Mouse (Mus musculus): ENCODE data around the gene Dars2. TPM values are rescaled to one million over a fixed set of nuclear protein-coding genes. Genes with fewer than 3 reads are reported as not detected.
"Not testable (repeated sequence)": the region's sequence is repeated elsewhere in the genome, so short reads cannot be mapped to it uniquely, and the experiment has no call there.

Dars2 gene
- total RNA-seq, 2 experiments from 2014 or later = 23.8 to 25.5 TPM

GRCm38 (mm10) chr1:161036411-161036841, 34.0 kb downstream of the Dars2 start:
- peak in 1 of 2 experiments; percentile 11 for DNase-seq
- intact Hi-C loops (cut with DNase I) = loop anchor here (1.0 kb wide), 1 partner anchor 130 kb away; the partner anchor contains the start of gene Rc3h1

DNA sequence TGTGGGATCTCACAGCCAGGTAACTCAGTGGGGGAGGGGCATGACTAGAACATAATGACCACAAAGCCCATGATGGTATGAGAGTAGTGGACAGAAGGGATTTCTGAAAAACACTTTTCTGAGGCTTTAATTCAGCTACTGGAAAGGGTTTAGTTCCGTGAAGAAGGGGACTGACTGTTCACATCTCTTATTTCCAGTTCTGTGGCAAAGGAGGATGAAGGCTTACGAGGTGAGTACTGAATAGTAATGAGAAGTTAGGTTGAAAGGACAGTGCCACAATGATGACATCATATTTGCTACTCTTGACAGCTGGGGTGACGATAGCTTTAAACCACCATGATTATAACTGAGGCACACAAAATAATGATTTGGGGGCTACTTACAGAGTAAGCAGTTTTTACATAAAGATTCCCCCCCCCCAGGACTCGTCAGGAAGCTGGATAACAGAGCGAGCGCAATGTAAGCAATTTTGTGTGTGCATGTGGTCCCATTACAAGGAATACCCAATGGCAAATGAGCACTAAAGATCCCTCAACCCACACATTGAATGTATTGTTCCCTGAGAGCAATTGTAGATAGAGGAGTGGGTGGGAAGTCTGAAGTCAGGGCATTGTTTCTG, 34.6 kb downstream of the Dars2 start:
- intact Hi-C loops (cut with DNase I) = loop anchor here (1.0 to 2.0 kb wide), 4 partner anchors 35 to 243 kb away; partner anchors contain the start of genes Cenpl, Dars2, Klhl20 and Rabgap1l
- DNase-seq = no peak

DNA sequence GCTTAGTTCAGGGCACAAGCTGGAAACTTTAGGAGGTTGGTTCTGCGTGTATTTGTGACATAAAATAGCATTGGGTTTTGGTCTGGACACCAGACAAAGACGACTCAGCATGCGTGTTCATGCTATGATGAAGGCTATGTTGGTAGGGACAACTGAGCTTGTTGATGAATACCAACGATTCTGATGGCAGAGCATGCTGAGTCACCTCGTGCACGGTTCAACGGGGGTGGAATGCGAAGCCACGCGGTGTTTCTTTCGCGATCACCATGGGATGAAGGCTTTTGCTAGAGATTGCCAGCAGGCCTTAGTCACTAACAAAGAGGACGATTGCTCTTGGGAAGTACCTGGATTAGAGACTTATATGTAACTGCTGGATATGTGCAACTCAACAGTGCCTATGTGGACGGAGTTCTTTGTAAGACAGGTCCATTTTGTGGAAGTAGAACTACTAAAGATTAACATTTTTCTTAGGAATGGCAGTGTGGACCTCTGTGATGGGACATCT, 35.1 kb downstream of the Dars2 start:
- DNase-seq = no peak
- intact Hi-C loops (cut with DNase I) = loop anchor here (2.0 kb wide), 3 partner anchors 35 to 243 kb away; partner anchors contain the start of genes Cenpl, Dars2, Klhl20 and Rabgap1l

- DNase-seq = peak; percentile 97 to 98
- intact Hi-C loops (cut with DNase I) = loop anchor here (2.0 to 5.0 kb wide), 4 partner anchors 36 to 822 kb away; partner anchors contain the start of genes Cacybp, Cenpl, Dars2 and Klhl20
Observed at GRCm38 (mm10) chr1:161034435-161035280, 35.8 kb downstream of the Dars2 start, which contains the start of gene Zbtb37. Gene Zbtb37, minus strand, starts transcription at chr1:161034849.

- DNase-seq = no peak
- intact Hi-C loops (cut with DNase I) = loop anchor here (2.0 to 5.0 kb wide), 4 partner anchors 37 to 822 kb away; partner anchors contain the start of genes Cacybp, Cenpl, Dars2 and Klhl20
Observed at GRCm38 (mm10) chr1:161033856-161034434, 36.5 kb downstream of the Dars2 start.

DNA sequence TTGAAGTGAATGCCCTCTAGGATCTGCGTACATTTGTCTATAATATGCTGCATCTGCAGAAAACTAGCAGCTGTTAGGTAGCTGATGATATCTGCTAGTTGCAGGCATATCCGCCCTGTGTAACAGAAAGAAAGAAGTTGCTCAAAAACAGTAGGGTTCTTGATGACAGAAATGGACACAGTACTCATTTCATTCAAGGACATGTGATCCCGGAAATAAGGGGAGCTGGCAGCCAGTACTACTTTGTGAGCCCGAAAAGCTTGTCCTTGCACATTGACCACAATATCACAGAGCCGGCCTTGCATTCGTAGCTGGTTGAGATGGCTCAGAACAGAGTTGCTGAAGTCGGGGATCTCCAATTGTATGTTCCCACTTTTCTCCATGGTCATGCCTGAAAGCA, 38.1 kb downstream of the Dars2 start:
- intact Hi-C loops (cut with DNase I) = loop anchor here (5.0 kb wide), 1 partner anchor 820 kb away; the partner anchor contains the start of gene Cacybp
- DNase-seq = no peak

DNA sequence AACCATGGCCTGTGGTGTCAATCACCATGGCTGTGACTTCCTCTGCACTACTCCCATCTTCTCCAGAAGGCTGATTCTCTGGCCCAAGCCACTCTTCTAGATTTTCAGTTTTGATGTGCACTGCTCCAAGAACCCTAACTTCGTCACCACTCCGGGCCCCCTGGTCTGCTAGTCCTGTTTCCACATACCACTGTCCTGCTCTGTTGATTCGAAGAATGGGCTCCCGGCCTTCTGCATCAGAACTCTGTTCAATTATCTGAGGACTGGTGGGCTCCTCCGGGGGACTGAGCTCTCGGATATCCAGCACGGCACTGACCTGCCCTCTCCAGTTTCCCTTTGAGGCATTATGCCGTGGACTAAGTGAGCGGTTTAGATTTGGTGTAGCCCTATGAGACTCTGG, 38.6 kb downstream of the Dars2 start:
- no peak for DNase-seq
- intact Hi-C loops (cut with DNase I) = loop anchor here (5.0 kb wide), 1 partner anchor 820 kb away; the partner anchor contains the start of gene Cacybp

GRCm38 (mm10) chr1:161030058-161030457, 40.4 kb downstream of the Dars2 start:
- intact Hi-C loops (cut with DNase I) = loop anchor here (5.0 kb wide), 1 partner anchor 818 kb away; the partner anchor contains the start of gene Cacybp
- DNase-seq = no peak

DNA sequence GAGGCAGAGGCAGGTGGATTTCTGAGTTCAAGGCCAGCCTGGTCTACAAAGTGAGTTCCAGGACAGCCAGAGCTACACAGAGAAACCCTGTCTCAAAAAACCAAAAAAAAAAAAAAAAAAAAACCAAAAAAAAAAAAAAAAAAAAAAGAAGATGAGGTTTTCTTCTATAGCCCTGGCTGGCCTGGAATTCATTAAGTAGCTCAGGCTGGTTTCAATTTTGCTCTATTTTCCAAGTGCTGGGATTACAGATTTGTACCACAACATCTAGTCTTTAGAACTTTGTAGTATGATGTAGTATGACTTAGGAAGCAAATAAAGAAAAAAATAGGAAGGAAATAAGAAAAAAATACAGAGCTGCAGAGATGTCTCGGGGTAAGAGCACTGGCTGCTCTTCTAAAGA, 42.0 kb downstream of the Dars2 start:
- DNase-seq; intact Hi-C loops (cut with DNase I): not testable (repeated sequence)

GRCm38 (mm10) chr1:161027196-161027595, 43.3 kb downstream of the Dars2 start:
- intact Hi-C loops (cut with DNase I) = no loop called here
- no peak for DNase-seq

GRCm38 (mm10) chr1:161025410-161026210, 44.8 kb downstream of the Dars2 start:
- no peak for DNase-seq
- intact Hi-C loops (cut with DNase I) = no loop called here

- no peak for DNase-seq
- intact Hi-C loops (cut with DNase I) = no loop called here
Observed at GRCm38 (mm10) chr1:161020051-161020450, 50.4 kb downstream of the Dars2 start.

DNA sequence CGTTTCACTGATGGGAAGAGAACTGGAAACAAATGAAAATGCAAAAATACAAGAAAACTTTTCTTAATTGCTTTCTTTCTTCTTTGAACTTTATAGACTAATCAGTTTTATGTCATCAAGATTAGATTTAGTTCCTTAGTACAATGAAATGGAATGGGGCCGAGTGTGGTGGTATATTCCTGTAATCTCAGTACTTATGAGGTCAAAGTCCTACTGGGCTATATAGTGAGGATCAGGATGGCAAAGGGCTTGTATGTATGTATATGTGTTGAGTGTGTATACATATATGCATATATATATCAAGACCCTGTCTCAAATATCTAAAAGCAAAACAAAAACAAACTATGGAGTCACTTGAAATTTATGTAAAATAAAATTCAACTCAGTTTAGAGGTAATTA, 54.1 kb downstream of the Dars2 start:
- DNase-seq = no peak
- intact Hi-C loops (cut with DNase I) = no loop called here

DNA sequence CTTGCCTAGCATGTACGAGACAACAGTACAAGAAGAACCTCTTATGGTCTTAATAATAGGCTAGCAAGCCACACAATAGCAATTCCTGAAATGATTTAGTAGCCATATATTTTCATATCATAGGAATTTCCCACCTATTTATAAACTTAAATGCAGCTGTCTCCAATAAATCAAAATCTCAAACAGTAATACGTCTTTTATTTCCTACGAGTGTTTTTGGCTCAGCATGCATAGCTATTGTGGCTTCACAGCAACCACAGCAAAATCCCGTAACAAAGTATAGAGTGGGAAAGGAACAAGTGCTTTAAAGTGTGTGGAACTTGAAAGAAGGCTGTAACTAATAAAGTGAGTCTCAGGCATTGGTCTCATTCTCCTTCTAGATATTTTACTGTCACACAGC, 60.0 kb downstream of the Dars2 start:
- intact Hi-C loops (cut with DNase I) = no loop called here
- no peak for DNase-seq

- intact Hi-C loops (cut with DNase I) = no loop called here
- DNase-seq = no peak
Observed at GRCm38 (mm10) chr1:161008038-161008437, 62.4 kb downstream of the Dars2 start.

DNA sequence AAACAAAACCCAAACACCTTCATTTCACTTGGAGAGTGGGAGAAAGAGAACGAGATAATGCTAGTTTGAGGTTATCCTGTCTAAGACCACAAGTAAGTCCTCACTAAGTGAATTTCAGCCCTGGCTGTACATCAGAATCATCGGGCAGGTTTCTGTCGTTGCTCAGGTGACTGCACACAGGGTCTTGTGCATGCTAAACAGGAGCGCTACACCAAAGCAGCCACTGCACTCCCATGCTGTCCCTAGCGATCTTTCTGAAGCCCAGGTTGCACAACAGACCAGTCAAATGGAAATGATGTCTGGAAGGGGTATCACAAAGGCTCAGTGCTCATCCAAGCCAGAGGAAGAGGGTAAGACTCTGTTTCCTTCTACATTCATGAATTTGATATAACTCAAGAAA, 64.0 kb downstream of the Dars2 start:
- intact Hi-C loops (cut with DNase I) = no loop called here
- DNase-seq = no peak

- no peak for DNase-seq
- intact Hi-C loops (cut with DNase I) = no loop called here
Observed at GRCm38 (mm10) chr1:161005526-161005925, 64.9 kb downstream of the Dars2 start.

- intact Hi-C loops (cut with DNase I) = no loop called here
Observed at GRCm38 (mm10) chr1:161004942-161005341, 65.5 kb downstream of the Dars2 start.

GRCm38 (mm10) chr1:160993851-160994250, 76.6 kb downstream of the Dars2 start:
- no peak for DNase-seq
- intact Hi-C loops (cut with DNase I) = no loop called here

More at GRCm38 (mm10) chr1:161004942-161005341, 65.5 kb downstream of the Dars2 start:
- no peak for DNase-seq

All from heart, postnatal 36 days (tissue).